Mouse (Mus musculus) megakaryocyte, embryonic 14.5 days (primary cell): Measurements from ENCODE around the gene Itprid2.

Experiments
- FLI1 ChIP-seq: IDR thresholded peaks from 2 replicates; pipeline ENCODE4 v1.6.1; 2012; ENCODE audit warnings: low read length, inconsistent platforms, mixed read lengths
- GATA1 ChIP-seq: IDR thresholded peaks from 3 replicates; pipeline ENCODE4 v1.6.1; 2012; ENCODE audit warnings: mixed read lengths, low read length, inconsistent platforms, borderline replicate concordance

- TF ChIP-seq GATA1: no peak
- no peak for TF ChIP-seq FLI1
These were observed 21.9 kb downstream of the Itprid2 start for GRCm38 (mm10) chr2:79657062-79657461.
